Mouse (Mus musculus) midbrain, embryonic 15.5 days (tissue): ENCODE data around the gene Kif17. TPM values are rescaled to one million over a fixed set of nuclear protein-coding genes. Genes with fewer than 3 reads are reported as not detected.

Source experiments
- ATAC-seq: fragments of 200-750 bp; cut with Nextera tagmentation; replicated peaks from 2 replicates; pipeline ENCODE4 v1.8.0; 2017; ENCODE audit warnings: moderate TSS enrichment
- H3K27ac ChIP-seq: fragments of 300-500 bp; sonication (generic); 2 replicates; pipeline ENCODE4 v1.5.1; 2015; ENCODE audit warnings: mild to moderate bottlenecking, inconsistent platforms
- H3K27me3 ChIP-seq: fragments of 300-500 bp; sonication (generic); replicated peaks from 2 replicates; pipeline ENCODE4 v1.6.1; 2015; ENCODE audit warnings: inconsistent platforms
- H3K36me3 ChIP-seq: fragments of 300-500 bp; sonication (generic); replicated peaks from 2 replicates; pipeline ENCODE4 v1.6.1; 2015; ENCODE audit warnings: inconsistent platforms
- H3K4me1 ChIP-seq: fragments of 300-500 bp; sonication (generic); 2 replicates; pipeline ENCODE4 v1.6.1; 2015; ENCODE audit warnings: inconsistent platforms
- H3K4me2 ChIP-seq: fragments of 300-500 bp; sonication (generic); 2 replicates; pipeline ENCODE4 v1.6.1; 2015; ENCODE audit warnings: inconsistent platforms, mild to moderate bottlenecking, moderate library complexity
- H3K4me3 ChIP-seq: fragments of 300-500 bp; sonication (generic); 2 replicates; pipeline ENCODE4 v1.5.1; 2015; ENCODE audit warnings: mild to moderate bottlenecking, inconsistent platforms
- H3K9ac ChIP-seq: fragments of 300-500 bp; sonication (generic); 2 replicates; pipeline ENCODE4 v1.6.1; 2015; ENCODE audit warnings: mild to moderate bottlenecking, inconsistent platforms
- H3K9me3 ChIP-seq: fragments of 300-500 bp; sonication (generic); 2 replicates; pipeline ENCODE4 v1.6.1; 2016; ENCODE audit warnings: inconsistent platforms
- WGBS: fragments of 180-500 bp; shearing (Covaris S2); methylation state at CpG from one replicate; pipeline ENCODE4 v1.1.7; 2015; ENCODE audit warnings: mixed read lengths; 5-methylcytosine and 5-hydroxymethylcytosine counted together
- polyA plus RNA-seq: library from polyadenylated mRNA; unstranded; fragments of >200 nt; fragmentation: Nextera tagmentation; extraction: Ambion mirVana; gene quantifications from 2 replicates; pipeline ENCODE4 v1.2.1, GENCODE M21; 2015

Kif17 gene
- polyA plus RNA-seq, 1 experiment from 2014 or later, result 3.8 TPM

DNA sequence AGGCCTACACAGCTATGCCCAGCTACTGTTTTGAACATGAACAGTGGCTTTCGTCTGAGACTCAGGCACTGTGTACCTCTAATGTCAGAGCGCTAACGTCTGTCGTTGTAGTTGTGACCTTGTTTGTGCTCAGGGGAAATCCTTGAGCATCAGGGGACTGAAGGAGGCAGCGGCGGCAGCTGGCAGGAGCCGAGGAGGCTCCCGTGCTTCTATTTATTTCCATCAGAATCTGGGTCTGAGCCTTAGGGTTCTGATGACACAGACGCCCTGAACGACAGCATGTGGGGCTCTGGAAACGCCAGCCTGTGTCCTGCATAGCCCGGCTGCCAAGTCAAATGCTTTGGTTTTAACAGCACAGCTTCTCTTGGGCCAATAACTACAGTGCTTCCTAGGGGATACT is 84.8 kb downstream of the Kif17 start:
- no peaks in the 10 kb centered on the region for H3K9me3 ChIP-seq
- no peak overlapping the region for H3K9ac ChIP-seq
- no peak for ATAC-seq
- H3K4me2 ChIP-seq, result no peak overlapping the region
- no peaks in the 10 kb centered on the region; the same call in 1 of the 2 replicates for H3K4me1 ChIP-seq
- 80% methylated on average over 12 of the region's 12 CpGs for WGBS
- no peaks in the 10 kb centered on the region for H3K27me3 ChIP-seq
- no peak overlapping the region for H3K27ac ChIP-seq
- no peaks in the 10 kb centered on the region for H3K36me3 ChIP-seq
- no peak overlapping the region for H3K4me3 ChIP-seq

DNA sequence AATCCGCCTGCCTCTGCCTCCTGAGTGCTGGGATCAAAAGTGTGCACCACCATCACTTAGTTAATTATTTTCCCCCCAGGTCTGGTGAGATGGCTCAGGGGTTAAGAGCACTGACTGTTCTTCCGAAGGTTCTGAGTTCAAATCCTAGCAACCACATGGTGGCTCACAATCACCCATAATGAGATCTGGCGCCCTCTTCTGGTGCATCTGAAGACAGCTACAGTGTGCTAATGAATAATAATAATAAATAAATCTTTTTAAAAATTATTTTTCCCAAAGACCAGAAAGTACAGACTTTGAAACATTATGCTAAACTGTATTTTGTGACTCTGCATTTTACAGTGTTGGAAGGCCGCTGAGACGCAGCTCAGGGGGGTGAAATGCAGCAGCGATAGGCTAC is 85.4 kb downstream of the Kif17 start:
- no peak overlapping the region for H3K27ac ChIP-seq
- no peak for ATAC-seq
- H3K9me3 ChIP-seq, result no peaks in the 10 kb centered on the region
- no peaks in the 10 kb centered on the region for H3K27me3 ChIP-seq
- no peak overlapping the region for H3K4me3 ChIP-seq
- no peak overlapping the region for H3K9ac ChIP-seq
- no peaks in the 10 kb centered on the region; the same call in 1 of the 2 replicates for H3K4me1 ChIP-seq
- 84% methylated on average over 6 of the region's 6 CpGs for WGBS
- no peaks in the 10 kb centered on the region for H3K36me3 ChIP-seq
- no peak overlapping the region for H3K4me2 ChIP-seq

DNA sequence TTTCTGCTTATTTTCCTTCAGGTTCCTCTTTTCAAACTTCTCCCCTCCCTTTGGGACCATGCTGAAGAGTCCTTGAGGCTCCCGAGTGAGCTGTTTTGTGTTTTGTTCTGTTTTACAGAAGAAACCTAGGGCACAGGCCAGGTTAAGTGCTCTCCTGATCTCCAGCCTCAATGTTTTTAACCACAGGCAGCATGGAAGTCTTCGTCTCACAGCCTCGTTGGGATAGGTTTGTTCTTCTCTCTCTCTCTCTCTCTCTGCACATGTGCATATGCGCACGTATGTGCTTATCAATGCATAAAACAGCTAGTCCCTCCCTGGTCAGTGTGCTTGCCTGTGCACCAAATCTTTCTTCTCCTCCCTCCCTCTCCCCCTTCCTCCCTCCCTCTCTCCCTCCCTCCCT is 86.6 kb downstream of the Kif17 start:
- WGBS, result 72% methylated on average over 5 of the region's 5 CpGs
- no peak for ATAC-seq
- Histone ChIP-seq H3K4me1 (no peaks in the 10 kb centered on the region), H3K27me3 (no peaks in the 10 kb centered on the region), H3K4me3 (no peak overlapping the region), H3K4me2 (no peak overlapping the region), H3K9ac (no peak overlapping the region), H3K27ac (no peak overlapping the region), H3K36me3 (no peaks in the 10 kb centered on the region), H3K9me3 (no peaks in the 10 kb centered on the region)

DNA sequence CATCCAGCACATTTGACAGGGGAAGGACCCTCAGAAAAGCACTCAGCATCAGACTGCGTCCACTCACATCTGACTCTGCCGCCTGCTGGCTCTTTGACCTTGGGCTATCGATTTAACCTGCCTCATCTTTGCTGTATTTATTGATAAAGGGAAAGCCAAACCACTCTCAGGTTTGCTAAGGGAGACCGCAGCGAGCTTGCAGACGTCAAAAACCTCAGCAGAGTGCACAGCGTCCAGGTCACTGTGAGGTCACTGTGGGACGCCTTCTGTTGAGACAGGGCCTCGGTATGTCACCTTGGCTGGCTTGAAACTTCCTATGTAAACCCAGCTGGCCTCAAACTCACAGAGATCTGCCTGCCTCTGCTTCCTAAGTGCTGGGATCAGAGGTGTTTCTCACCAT is 87.1 kb downstream of the Kif17 start:
- no peak overlapping the region for H3K4me2 ChIP-seq
- H3K4me1 ChIP-seq, result no peaks in the 10 kb centered on the region
- no peak for ATAC-seq
- H3K36me3 ChIP-seq, result no peaks in the 10 kb centered on the region
- H3K27me3 ChIP-seq, result no peaks in the 10 kb centered on the region
- H3K9me3 ChIP-seq, result no peaks in the 10 kb centered on the region
- whole genome bisulfite sequencing, result 86% methylated on average over 9 of the region's 9 CpGs
- no peak overlapping the region for H3K9ac ChIP-seq
- no peak overlapping the region for H3K27ac ChIP-seq
- H3K4me3 ChIP-seq, result no peak overlapping the region

DNA sequence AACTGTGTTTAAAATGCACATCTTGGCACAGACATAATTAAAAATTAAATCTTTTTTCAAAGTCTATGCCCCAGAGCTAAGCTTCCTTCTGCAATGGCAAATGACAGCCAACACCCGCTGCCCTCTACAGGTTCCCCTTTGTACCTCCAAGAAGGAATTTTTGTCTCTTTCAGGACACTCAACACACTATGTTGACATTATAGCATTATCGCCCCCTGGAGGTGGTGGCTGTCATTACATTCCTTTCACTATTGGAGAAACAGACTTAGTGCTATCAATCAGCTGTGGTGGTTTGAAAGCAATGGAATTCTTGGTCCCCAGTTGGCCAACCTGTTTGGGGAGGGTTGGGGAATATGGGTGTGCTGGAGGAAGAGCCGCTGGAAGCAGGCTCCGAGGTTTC is 89.7 kb downstream of the Kif17 start:
- Histone ChIP-seq H3K36me3 (no peaks in the 10 kb centered on the region), H3K4me2 (no peak overlapping the region), H3K4me3 (no peak overlapping the region), H3K4me1 (no peaks in the 10 kb centered on the region), H3K9me3 (no peaks in the 10 kb centered on the region), H3K27ac (no peak overlapping the region), H3K27me3 (no peaks in the 10 kb centered on the region), H3K9ac (no peak overlapping the region)
- ATAC-seq, result no peak
- WGBS, result 33% methylated on average over 4 of the region's 4 CpGs

DNA sequence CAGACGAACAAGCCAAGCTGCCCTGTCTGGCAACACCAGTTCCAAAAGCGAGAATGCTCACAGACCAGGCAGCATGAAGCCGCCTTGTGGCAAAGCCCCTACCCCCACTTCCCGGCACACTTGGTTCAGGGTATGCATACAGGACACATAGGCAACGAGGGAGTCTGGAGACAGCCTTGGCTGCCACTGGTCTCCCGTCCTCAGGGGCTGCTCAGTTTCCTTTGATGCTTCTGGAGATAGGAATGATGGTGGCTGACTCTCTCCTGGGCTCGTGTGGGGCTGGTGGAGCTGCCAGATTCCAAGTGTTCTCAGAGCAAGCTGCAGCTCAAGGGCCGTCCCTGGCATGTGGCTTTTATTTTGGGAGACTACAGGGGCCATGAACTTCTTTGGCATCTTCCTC is 91.2 kb downstream of the Kif17 start:
- no peak for ATAC-seq
- no peak overlapping the region for H3K4me2 ChIP-seq
- H3K36me3 ChIP-seq, result no peaks in the 10 kb centered on the region
- H3K4me3 ChIP-seq, result no peak overlapping the region
- H3K9ac ChIP-seq, result no peak overlapping the region
- WGBS, result 71% methylated on average over 8 of the region's 8 CpGs
- no peaks in the 10 kb centered on the region for H3K4me1 ChIP-seq
- no peaks in the 10 kb centered on the region for H3K27me3 ChIP-seq
- no peak overlapping the region for H3K27ac ChIP-seq
- no peaks in the 10 kb centered on the region for H3K9me3 ChIP-seq

DNA sequence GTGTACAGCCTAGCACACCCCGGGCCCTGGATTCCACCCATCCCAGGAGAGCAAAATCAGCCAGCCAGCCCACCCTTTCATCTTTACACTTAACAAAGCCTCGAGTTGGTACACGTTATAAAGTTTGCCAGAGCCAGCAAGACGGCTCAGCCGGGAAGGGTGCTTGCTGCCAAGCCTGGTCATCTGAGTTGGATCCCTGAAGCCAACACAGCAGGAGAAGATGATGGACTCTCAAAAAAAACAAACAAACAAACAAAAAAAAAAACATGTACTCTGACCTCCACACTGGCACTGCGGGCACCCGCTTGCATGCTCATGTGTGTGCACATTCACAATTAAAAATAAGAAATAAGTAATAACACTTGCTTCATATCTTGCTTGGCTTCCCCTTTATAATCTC is 91.8 kb downstream of the Kif17 start:
- H3K9ac ChIP-seq, result no peak overlapping the region
- no peaks in the 10 kb centered on the region for H3K9me3 ChIP-seq
- H3K36me3 ChIP-seq, result no peaks in the 10 kb centered on the region
- WGBS, result 73% methylated on average over 7 of the region's 7 CpGs
- no peak overlapping the region for H3K4me3 ChIP-seq
- H3K4me2 ChIP-seq, result no peak overlapping the region
- no peak overlapping the region for H3K27ac ChIP-seq
- no peaks in the 10 kb centered on the region for H3K4me1 ChIP-seq
- no peaks in the 10 kb centered on the region for H3K27me3 ChIP-seq
- no peak for ATAC-seq

DNA sequence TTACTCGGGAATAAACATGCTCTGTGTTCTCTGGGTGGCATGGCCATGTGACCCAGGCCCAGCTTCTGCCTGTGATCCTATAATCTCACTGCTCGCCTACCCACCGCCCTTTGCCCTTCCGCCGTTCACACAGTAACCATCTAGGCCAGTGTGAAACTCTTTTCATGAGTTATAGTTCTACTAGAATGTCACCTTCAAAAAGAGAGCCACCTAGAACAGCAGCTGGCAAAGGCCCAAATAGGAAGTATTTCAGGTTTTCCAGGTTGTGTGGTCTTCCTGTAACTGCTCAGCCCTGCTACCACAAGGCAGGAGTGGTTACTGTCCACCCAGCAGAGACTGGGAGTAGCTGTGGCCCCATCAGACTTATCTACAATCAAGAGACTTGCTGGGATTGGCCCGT is 92.5 kb downstream of the Kif17 start:
- no peak overlapping the region for H3K9ac ChIP-seq
- no peaks in the 10 kb centered on the region for H3K27me3 ChIP-seq
- ATAC-seq, result no peak
- no peaks in the 10 kb centered on the region for H3K9me3 ChIP-seq
- no peak overlapping the region for H3K4me2 ChIP-seq
- H3K27ac ChIP-seq, result no peak overlapping the region
- H3K4me1 ChIP-seq, result no peaks in the 10 kb centered on the region
- no peak overlapping the region for H3K4me3 ChIP-seq
- 87% methylated on average over 6 of the region's 6 CpGs for WGBS
- no peaks in the 10 kb centered on the region for H3K36me3 ChIP-seq

DNA sequence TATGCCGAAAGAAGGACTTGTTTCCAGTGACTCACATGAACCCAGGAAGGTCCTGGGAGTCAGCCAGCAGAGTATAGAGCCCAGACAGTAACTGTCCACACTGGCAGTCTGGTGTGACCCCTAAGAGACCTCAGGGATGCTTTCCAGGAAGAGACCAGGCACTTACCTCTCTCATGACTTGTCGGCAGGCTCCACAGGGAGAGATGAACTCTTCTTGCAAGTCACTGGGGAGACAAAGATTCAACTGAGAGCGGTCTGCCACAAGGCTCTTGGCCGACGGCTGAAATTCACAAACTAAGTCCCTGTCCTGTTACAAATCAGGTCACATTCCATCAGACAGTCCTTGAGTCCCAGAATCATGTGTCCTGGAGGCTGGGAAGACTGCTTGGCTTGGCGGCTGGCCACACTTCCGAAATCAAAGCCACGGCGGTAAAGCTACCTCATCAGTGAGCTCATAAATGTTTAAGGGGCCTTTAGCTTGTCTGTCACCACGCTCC is 93.2 kb downstream of the Kif17 start:
- Histone ChIP-seq H3K4me1 (no peaks in the 10 kb centered on the region), H3K9me3 (no peaks in the 10 kb centered on the region), H3K4me3 (no peak overlapping the region), H3K27ac (no peak overlapping the region), H3K36me3 (no peaks in the 10 kb centered on the region), H3K9ac (no peak overlapping the region), H3K4me2 (no peak overlapping the region), H3K27me3 (no peaks in the 10 kb centered on the region)
- ATAC-seq, result no peak
- 56% methylated on average over 10 of the region's 10 CpGs for WGBS

DNA sequence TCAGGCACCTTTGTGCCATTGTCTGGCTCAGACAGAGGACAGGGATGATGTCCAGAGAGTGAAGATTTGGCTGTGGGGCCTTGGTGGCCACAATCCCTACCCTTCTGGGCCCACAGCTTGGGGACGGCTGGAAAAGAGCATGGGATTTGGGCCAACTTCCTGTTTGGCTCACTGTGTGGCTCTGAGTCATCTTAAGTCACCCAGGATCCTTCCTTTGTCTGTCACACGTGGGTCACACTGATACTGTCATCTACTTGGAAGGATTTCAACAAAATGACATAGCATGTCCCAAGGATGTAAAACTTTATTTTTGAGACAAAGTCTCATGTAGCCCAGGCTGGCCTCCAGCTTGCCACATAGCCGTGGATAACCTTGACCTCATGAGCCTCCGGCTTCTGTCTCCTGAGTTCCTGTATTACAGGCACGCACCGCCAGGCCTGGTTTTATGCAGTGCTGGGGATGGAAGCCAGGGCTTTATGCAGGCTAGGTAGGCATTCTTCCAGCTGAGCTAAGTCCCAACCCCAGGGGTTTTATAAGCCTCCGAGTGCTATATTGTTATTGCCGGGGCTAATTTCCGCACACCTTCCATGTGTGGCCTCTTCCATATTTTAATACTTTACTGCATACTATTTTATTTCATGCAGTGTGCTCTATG is 94.8 kb downstream of the Kif17 start:
- Histone ChIP-seq H3K9ac (no peak overlapping the region), H3K4me2 (no peak overlapping the region), H3K27ac (no peak overlapping the region), H3K9me3 (no peaks in the 10 kb centered on the region), H3K4me3 (no peak overlapping the region), H3K4me1 (no peaks in the 10 kb centered on the region), H3K36me3 (no peaks in the 10 kb centered on the region), H3K27me3 (no peaks in the 10 kb centered on the region)
- WGBS, result 69% methylated on average over 9 of the region's 9 CpGs
- no peak for ATAC-seq

DNA sequence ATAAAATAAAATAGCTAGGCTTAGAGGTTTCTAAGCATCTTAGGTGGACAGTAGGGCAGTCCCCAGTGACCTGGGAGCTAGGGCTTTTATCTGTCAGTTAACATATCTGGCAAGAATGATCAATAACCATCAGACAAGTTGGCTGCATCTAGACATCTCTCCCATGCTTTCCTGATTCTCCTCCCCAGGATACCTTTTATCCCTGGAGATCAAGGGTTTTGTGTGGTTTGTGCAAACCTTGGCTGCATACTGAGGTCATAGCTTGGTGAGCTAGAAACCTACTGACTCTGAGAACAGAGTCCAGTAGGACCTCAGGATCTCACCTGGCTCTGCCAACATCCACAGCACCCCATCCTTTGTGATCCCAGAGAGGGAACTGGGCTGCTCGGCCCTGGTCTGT is 97.0 kb downstream of the Kif17 start:
- Histone ChIP-seq H3K4me3 (no peak overlapping the region), H3K9ac (no peak overlapping the region), H3K4me2 (no peak overlapping the region), H3K9me3 (no peaks in the 10 kb centered on the region), H3K27me3 (no peaks in the 10 kb centered on the region), H3K36me3 (no peaks in the 10 kb centered on the region), H3K4me1 (no peaks in the 10 kb centered on the region), H3K27ac (no peak overlapping the region)
- ATAC-seq, result no peak
- 55% methylated on average over 1 of the region's 1 CpGs for WGBS

DNA sequence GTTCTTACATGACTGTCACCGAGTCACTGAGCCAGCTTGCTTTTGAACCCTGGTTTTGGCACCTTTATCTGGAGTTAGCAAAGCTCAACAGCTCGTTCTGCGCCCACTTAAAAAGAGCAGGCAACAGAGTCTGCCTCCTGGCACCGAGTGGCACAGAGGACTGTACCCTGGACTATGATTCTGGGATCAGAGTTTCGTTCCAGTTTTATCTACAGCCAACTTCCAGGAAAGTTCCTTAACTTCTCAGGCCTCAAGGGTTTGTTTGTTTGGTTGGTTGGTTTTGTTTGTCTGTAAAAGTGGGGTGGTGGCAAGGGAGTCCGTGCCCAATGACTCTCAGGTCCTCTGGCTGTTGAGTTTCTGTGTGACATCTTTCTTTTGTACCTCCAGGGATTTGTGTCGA is 98.5 kb downstream of the Kif17 start:
- H3K27me3 ChIP-seq, result no peaks in the 10 kb centered on the region
- no peak for ATAC-seq
- no peaks in the 10 kb centered on the region for H3K9me3 ChIP-seq
- WGBS, result 86% methylated on average over 7 of the region's 7 CpGs
- H3K9ac ChIP-seq, result no peak overlapping the region
- no peak overlapping the region for H3K4me2 ChIP-seq
- no peaks in the 10 kb centered on the region for H3K4me1 ChIP-seq
- H3K36me3 ChIP-seq, result no peaks in the 10 kb centered on the region
- H3K4me3 ChIP-seq, result no peak overlapping the region
- H3K27ac ChIP-seq, result no peak overlapping the region
